Mouse (Mus musculus) forebrain, embryonic 12.5 days (tissue): Measurements from ENCODE around the gene Mcm7. TPM values are rescaled to one million over a fixed set of nuclear protein-coding genes. Genes with fewer than 3 reads are reported as not detected.

Experiments used
- ATAC-seq: fragments of 200-750 bp; cut with Nextera tagmentation; 2 replicates; pipeline ENCODE4 v1.8.0; 2017; ENCODE audit warnings: moderate TSS enrichment; ENCODE audit not compliant: low FRiP score
- H3K27ac ChIP-seq: fragments of 300-500 bp; sonication (generic); 2 replicates; pipeline ENCODE4 v1.5.1; 2016; ENCODE audit warnings: mild to moderate bottlenecking
- H3K27me3 ChIP-seq: fragments of 300-500 bp; sonication (generic); 2 replicates; pipeline ENCODE4 v1.6.1; 2016; ENCODE audit warnings: mild to moderate bottlenecking
- H3K36me3 ChIP-seq: fragments of 300-500 bp; sonication (generic); replicated peaks from 2 replicates; pipeline ENCODE4 v1.6.1; 2016; ENCODE audit warnings: mild to moderate bottlenecking
- H3K4me1 ChIP-seq: fragments of 300-500 bp; sonication (generic); 2 replicates; pipeline ENCODE4 v1.6.1; 2016
- H3K4me2 ChIP-seq: fragments of 300-500 bp; sonication (generic); 2 replicates; pipeline ENCODE4 v1.6.1; 2016; ENCODE audit warnings: mild to moderate bottlenecking, moderate library complexity
- H3K4me3 ChIP-seq: fragments of 300-500 bp; sonication (generic); replicated peaks from 2 replicates; pipeline ENCODE4 v1.5.1; 2016; ENCODE audit warnings: mild to moderate bottlenecking
- H3K9ac ChIP-seq: fragments of 300-500 bp; sonication (generic); 2 replicates; pipeline ENCODE4 v1.6.1; 2016; ENCODE audit warnings: mild to moderate bottlenecking
- H3K9me3 ChIP-seq: fragments of 300-500 bp; sonication (generic); 2 replicates; pipeline ENCODE4 v1.6.1; 2016
- WGBS: fragments of 180-500 bp; shearing (Covaris S2); methylation state at CpG from one replicate; pipeline ENCODE4 v1.1.7; 2016; 5-methylcytosine and 5-hydroxymethylcytosine counted together
- microRNA counts: library from miRNA; unstranded; fragments of <30 nt; microRNA quantifications from one replicate; lab custom pipeline; 2017
- microRNA-seq: library from miRNA; unstranded; fragments of <30 nt; microRNA quantifications from one replicate; pipeline ENCODE4, GENCODE M21; 2017
- polyA plus RNA-seq: library from polyadenylated mRNA; unstranded; fragments of >200 nt; fragmentation: Nextera tagmentation; extraction: Ambion mirVana; gene quantifications from 2 replicates; pipeline ENCODE4 v1.2.1, GENCODE M21; 2016

The Mcm7 gene
- polyA plus RNA-seq, 1 experiment from 2014 or later, result 313 TPM

GRCm38 (mm10) chr5:138137935-138138549 lies 34.2 kb downstream of the Mcm7 start:
- no peaks in the 10 kb centered on the region for H3K9me3 ChIP-seq
- H3K4me3 ChIP-seq, result no peak overlapping the region
- ATAC-seq, result peak; percentile 55; the same call in 1 of the 2 replicates
- no peak overlapping the region for H3K9ac ChIP-seq
- peaks cover 42% of the 10 kb centered on the region for H3K36me3 ChIP-seq
- H3K4me2 ChIP-seq, result no peak overlapping the region
- H3K27me3 ChIP-seq, result no peaks in the 10 kb centered on the region
- no peaks in the 10 kb centered on the region for H3K4me1 ChIP-seq
- no peak overlapping the region for H3K27ac ChIP-seq
- whole genome bisulfite sequencing, result 66% methylated on average over 8 of the region's 8 CpGs

GRCm38 (mm10) chr5:138137257-138137656 lies 35.0 kb downstream of the Mcm7 start:
- WGBS, result 92% methylated on average over 4 of the region's 4 CpGs

GRCm38 (mm10) chr5:138132425-138133064 lies 39.7 kb downstream of the Mcm7 start:
- no peak overlapping the region for H3K27ac ChIP-seq
- no peaks in the 10 kb centered on the region for H3K4me1 ChIP-seq
- H3K27me3 ChIP-seq, result no peaks in the 10 kb centered on the region
- ATAC-seq, result no peak
- 91% methylated on average over 5 of the region's 5 CpGs for WGBS
- no peaks in the 10 kb centered on the region for H3K9me3 ChIP-seq
- H3K36me3 ChIP-seq, result peaks cover 71% of the 10 kb centered on the region
- no peak overlapping the region for H3K4me2 ChIP-seq
- no peak overlapping the region for H3K4me3 ChIP-seq
- no peak overlapping the region for H3K9ac ChIP-seq

More at GRCm38 (mm10) chr5:138137257-138137656, 35.0 kb downstream of the Mcm7 start:
- Histone ChIP-seq H3K4me2 (no peak overlapping the region), H3K9ac (no peak overlapping the region), H3K4me3 (no peak overlapping the region), H3K27ac (no peak overlapping the region), H3K9me3 (no peaks in the 10 kb centered on the region), H3K27me3 (no peaks in the 10 kb centered on the region), H3K36me3 (peaks cover 44% of the 10 kb centered on the region), H3K4me1 (no peaks in the 10 kb centered on the region)
- no peak for ATAC-seq

GRCm38 (mm10) chr5:138118041-138118440 lies 54.2 kb downstream of the Mcm7 start:
- Histone ChIP-seq H3K4me1 (peaks cover 19% of the 10 kb centered on the region), H3K27ac (0 out of 2 replicates have a peak overlapping the region, but pooled peaks have one; percentile 93), H3K4me3 (peak overlapping the region; percentile 57), H3K9me3 (no peaks in the 10 kb centered on the region), H3K9ac (peak overlapping the region; percentile 83), H3K27me3 (no peaks in the 10 kb centered on the region), H3K4me2 (peak overlapping the region; percentile 70), H3K36me3 (peaks cover 24% of the 10 kb centered on the region)
- ATAC-seq, result no peak
- 85% methylated on average over 3 of the region's 3 CpGs for WGBS

GRCm38 (mm10) chr5:138117199-138118015 lies 54.8 kb downstream of the Mcm7 start:
- Histone ChIP-seq H3K27me3 (no peaks in the 10 kb centered on the region), H3K36me3 (peaks cover 22% of the 10 kb centered on the region), H3K4me3 (peak overlapping the region; percentile 57), H3K27ac (peak overlapping the region; percentile 93), H3K9me3 (no peaks in the 10 kb centered on the region), H3K4me1 (peaks cover 19% of the 10 kb centered on the region), H3K9ac (peak overlapping the region; percentile 83), H3K4me2 (peak overlapping the region; percentile 70)
- ATAC-seq, result peak; percentile 42; the same call in 1 of the 2 replicates
- WGBS, result 11% methylated on average over 16 of the region's 16 CpGs

- H3K9ac ChIP-seq, result peak within 1 kb of the TSS; percentile 83
- ATAC-seq, result peak; percentile 96
- H3K27ac ChIP-seq, result peak within 1 kb of the TSS; percentile 93
- H3K9me3 ChIP-seq, result no peaks in the 10 kb centered on the region
- no peaks in the 10 kb centered on the region for H3K27me3 ChIP-seq
- H3K4me2 ChIP-seq, result peak within 1 kb of the TSS; percentile 70
- H3K4me1 ChIP-seq, result peaks cover 19% of the 10 kb centered on the region
- 7% methylated on average over 38 of the region's 38 CpGs for WGBS
- H3K36me3 ChIP-seq, result peaks cover 16% of the 10 kb centered on the region
- peak within 1 kb of the TSS; percentile 57 for H3K4me3 ChIP-seq
These were observed 55.7 kb downstream of the Mcm7 start, which contains the start of gene Zscan21 for GRCm38 (mm10) chr5:138116255-138117198. Gene Zscan21, plus strand, starts transcription at chr5:138116903.

MicroRNAs encoded within 50 kb of the gene (microRNA counts, 519-probe panel; counts per million panel counts)
- microRNA mmu-miR-106b (lab: Ali Mortazavi, UCI) (5,621 counts per million, percentile 77 among the panel's probes with 10 or more counts), microRNA mmu-miR-25 (lab: Ali Mortazavi, UCI) (8,108 counts per million, percentile 98 among the panel's probes with 10 or more counts), microRNA mmu-miR-93 (lab: Ali Mortazavi, UCI) (6,019 counts per million, percentile 82 among the panel's probes with 10 or more counts)

Small RNA genes lying within 50 kb of the gene (microRNA-seq; reads per million reads assigned to microRNA genes)
- gene Mir106b, result 17,357 reads per million, percentile 97 among the genes with 10 or more reads in this experiment
- gene Mir25, result 1,077 reads per million, percentile 78 among the genes with 10 or more reads in this experiment
- 23,420 reads per million, percentile 98 among the genes with 10 or more reads in this experiment for gene Mir93

Other genes with a start within 250 kb of the Mcm7 start
- gene Gjc3, start 209.3 kb downstream of the Mcm7 start, polyA plus RNA-seq, result not detected in 2 replicates
- gene Azgp1, start 190.9 kb downstream of the Mcm7 start, polyA plus RNA-seq, result not detected in 2 replicates
- not detected in 2 replicates for gene Smok3a, start 151.2 kb downstream of the Mcm7 start, polyA plus RNA-seq
- not detected in 2 replicates for gene Smok3b, start 151.0 kb downstream of the Mcm7 start, polyA plus RNA-seq
- not detected in 2 replicates for gene Smok3c, start 119.2 kb downstream of the Mcm7 start, polyA plus RNA-seq
- 36.2 and 39.4 TPM in 2 replicates for gene Zkscan1, start 87.3 kb downstream of the Mcm7 start, polyA plus RNA-seq
- 101 and 103 TPM in 2 replicates for gene Zscan21, start 55.5 kb downstream of the Mcm7 start, polyA plus RNA-seq
- gene Zfp113, start 16.7 kb downstream of the Mcm7 start, polyA plus RNA-seq, result 43.9 and 44.1 TPM in 2 replicates
- gene Cops6, start 11.4 kb downstream of the Mcm7 start, polyA plus RNA-seq, result 274 and 282 TPM in 2 replicates
- gene Ap4m1, start 420 bp downstream of the Mcm7 start, polyA plus RNA-seq, result 24.6 and 27.5 TPM in 2 replicates
- 133 and 137 TPM in 2 replicates for gene Taf6, start 15.0 kb upstream of the Mcm7 start, polyA plus RNA-seq
- 44.3 and 47.8 TPM in 2 replicates for gene Cnpy4, start 15.1 kb upstream of the Mcm7 start, polyA plus RNA-seq
- 9.5 and 11.1 TPM in 2 replicates for gene Mblac1, start 21.9 kb upstream of the Mcm7 start, polyA plus RNA-seq
- gene Nxpe5, start 53.5 kb upstream of the Mcm7 start, polyA plus RNA-seq, result not detected in 2 replicates
- gene Lamtor4, start 83.1 kb upstream of the Mcm7 start, polyA plus RNA-seq, result 42.3 and 47.3 TPM in 2 replicates
- gene BC037034, start 91.6 kb upstream of the Mcm7 start, polyA plus RNA-seq, result 14.0 and 16.0 TPM in 2 replicates
- gene Gal3st4, start 100.4 kb upstream of the Mcm7 start, polyA plus RNA-seq, result 3.3 and 3.9 TPM in 2 replicates
- 0.10 and 0.19 TPM in 2 replicates for gene Gm43720, start 107.5 kb upstream of the Mcm7 start, polyA plus RNA-seq
- gene Gpc2, start 107.6 kb upstream of the Mcm7 start, polyA plus RNA-seq, result 121 and 140 TPM in 2 replicates
- 4.3 and 5.2 TPM in 2 replicates for gene Stag3, start 107.8 kb upstream of the Mcm7 start, polyA plus RNA-seq
- gene Pvrig, start 169.5 kb upstream of the Mcm7 start, polyA plus RNA-seq, result not detected in 2 replicates